Mouse (Mus musculus) neural tube, embryonic 11.5 days (tissue): ENCODE results near the gene Zmat5. TPM values are rescaled to one million over a fixed set of nuclear protein-coding genes. Genes with fewer than 3 reads are reported as not detected.

Experiments
- ATAC-seq: fragments of 200-750 bp; cut with Nextera tagmentation; 2 replicates; pipeline ENCODE4 v1.8.0; 2017; ENCODE audit warnings: moderate number of reproducible peaks, mild to moderate bottlenecking, moderate TSS enrichment, moderate library complexity; ENCODE audit not compliant: insufficient read depth, low FRiP score, low TSS enrichment
- DNase-seq: peaks from one replicate; pipeline ENCODE4 v3.0.0-alpha.2; 2015; ENCODE audit warnings: low spot score
- H3K27ac ChIP-seq: fragments of 300-500 bp; sonication (generic); 2 replicates; pipeline ENCODE4 v1.5.1; 2014; ENCODE audit warnings: low read depth, mild to moderate bottlenecking, low read length
- H3K27me3 ChIP-seq: fragments of 300-500 bp; sonication (generic); 2 replicates; pipeline ENCODE4 v1.6.1; 2014; ENCODE audit warnings: mild to moderate bottlenecking, low read length, mixed read lengths; ENCODE audit not compliant: control insufficient read depth, insufficient read depth
- H3K36me3 ChIP-seq: fragments of 300-500 bp; sonication (generic); 2 replicates; pipeline ENCODE4 v1.6.1; 2014; ENCODE audit warnings: mild to moderate bottlenecking, low read length, moderate library complexity, mixed read lengths; ENCODE audit not compliant: control insufficient read depth, insufficient read depth
- H3K4me1 ChIP-seq: fragments of 300-500 bp; sonication (generic); 2 replicates; pipeline ENCODE4 v1.6.1; 2014; ENCODE audit warnings: low read length, mixed read lengths; ENCODE audit not compliant: control insufficient read depth, insufficient read depth
- H3K4me2 ChIP-seq: fragments of 300-500 bp; sonication (generic); 2 replicates; pipeline ENCODE4 v1.6.1; 2014; ENCODE audit warnings: low read depth, mild to moderate bottlenecking, moderate library complexity
- H3K4me3 ChIP-seq: fragments of 300-500 bp; sonication (generic); 2 replicates; pipeline ENCODE4 v1.5.1; 2014; ENCODE audit warnings: low read depth, low read length
- H3K9ac ChIP-seq: fragments of 300-500 bp; sonication (generic); 2 replicates; pipeline ENCODE4 v1.6.1; 2014; ENCODE audit warnings: mild to moderate bottlenecking, low read length
- H3K9me3 ChIP-seq: fragments of 300-500 bp; sonication (generic); 2 replicates; pipeline ENCODE4 v1.6.1; 2016; ENCODE audit warnings: low read length; ENCODE audit not compliant: control insufficient read depth
- WGBS: fragments of 180-500 bp; shearing (Covaris S2); extraction: QIAGEN DNeasy Blood & Tissue Kit; methylation state at CpG from one replicate; pipeline ENCODE4 v1.1.7; 2014; 5-methylcytosine and 5-hydroxymethylcytosine counted together
- polyA plus RNA-seq: library from polyadenylated mRNA; unstranded; fragments of >200 nt; fragmentation: Nextera tagmentation; extraction: Ambion mirVana; gene quantifications from 2 replicates; pipeline ENCODE4 v1.2.1, GENCODE M21; 2014

Zmat5 gene
- polyA plus RNA-seq, 1 experiment from 2014 or later = 75.5 TPM

GRCm38 (mm10) chr11:4784629-4785142 is 80.2 kb downstream of the Zmat5 start:
- Histone ChIP-seq H3K4me2 (no peak overlapping the region), H3K9ac (no peak overlapping the region), H3K9me3 (no peaks in the 10 kb centered on the region), H3K36me3 (peaks cover 6% of the 10 kb centered on the region), H3K27ac (no peak overlapping the region), H3K4me3 (no peak overlapping the region), H3K4me1 (no peaks in the 10 kb centered on the region), H3K27me3 (no peaks in the 10 kb centered on the region)
- ATAC-seq (no peak), DNase-seq (no peak)
- 91% methylated on average over 5 of the region's 5 CpGs for WGBS

Other genes with a start within 250 kb of the Zmat5 start
- gene Mtmr3, start 109.8 kb upstream of the Zmat5 start, polyA plus RNA-seq = 30.2 and 36.8 TPM in 2 replicates
- not detected in 2 replicates for gene Gm11032, start 84.6 kb upstream of the Zmat5 start, polyA plus RNA-seq
- gene Ascc2, start 66.9 kb upstream of the Zmat5 start, polyA plus RNA-seq = 35.0 and 36.1 TPM in 2 replicates
- 505 and 528 TPM in 2 replicates for gene Uqcr10, start 336 bp upstream of the Zmat5 start, polyA plus RNA-seq
- gene Cabp7, start 42.1 kb downstream of the Zmat5 start, polyA plus RNA-seq = 2.6 and 3.4 TPM in 2 replicates
- 56.6 and 67.7 TPM in 2 replicates for gene Nf2, start 144.9 kb downstream of the Zmat5 start, polyA plus RNA-seq
- gene Nipsnap1, start 169.3 kb downstream of the Zmat5 start, polyA plus RNA-seq = 80.4 and 82.9 TPM in 2 replicates
- gene Thoc5, start 190.6 kb downstream of the Zmat5 start, polyA plus RNA-seq = 56.5 and 61.1 TPM in 2 replicates
- 1.4 and 1.9 TPM in 2 replicates for gene Nefh, start 243.4 kb downstream of the Zmat5 start, polyA plus RNA-seq